8 mouse cellular contexts compared by ENCODE assay signal in the genomic region with DNA sequence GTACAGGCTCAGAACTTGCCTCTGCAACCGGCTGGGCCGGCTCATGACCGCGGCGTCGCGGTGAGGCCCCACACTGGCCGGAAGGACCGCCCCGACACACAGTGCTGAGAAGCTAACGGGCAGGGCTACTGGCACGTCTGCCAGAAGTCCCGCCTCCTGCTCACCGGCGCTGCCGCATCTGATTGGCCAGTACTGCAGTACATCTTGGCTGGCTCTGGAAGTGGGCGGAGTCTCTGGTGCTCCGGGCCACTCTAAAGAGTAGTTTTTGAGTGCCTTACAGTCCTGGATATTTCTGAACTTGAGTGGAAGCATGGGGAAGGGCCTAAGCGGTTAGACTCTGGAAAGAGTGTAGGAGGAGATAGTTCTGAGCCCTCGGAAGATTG. TPM values are rescaled to one million over a fixed set of nuclear protein-coding genes. Genes with fewer than 3 reads are reported as not detected.
DNase-seq lines count a peak whose midpoint lies in the region; ATAC-seq lines count a peak whose summit lies in the region.

No protein-coding gene starts in this region.

- peak overlapping the region; percentile 73 for H3K4me3 ChIP-seq in brown adipose tissue, adult 24 weeks (ENCODE audit: insufficient read depth, low read depth, low read length)
- peak overlapping the region; percentile 80 to 83 for H3K4me3 ChIP-seq in heart, embryonic 14.5 days (ENCODE audit: control insufficient read depth in 1 of 2, insufficient read depth in 1 of 2, low read depth in 1 of 2, low read length in 2 of 2)
- peak overlapping the region; percentile 71 for H3K4me3 ChIP-seq in liver, embryonic 13.5 days (replicated peaks)
- H3K4me3 ChIP-seq in stomach, embryonic 16.5 days (replicated peaks; ENCODE audit: low read length): peak overlapping the region; percentile 75

- peak overlapping the region; percentile 89 for H3K4me2 ChIP-seq in heart, embryonic 14.5 days (ENCODE audit: low read length)
- peak overlapping the region; percentile 91 for H3K4me2 ChIP-seq in liver, embryonic 13.5 days
- H3K4me2 ChIP-seq in stomach, embryonic 16.5 days (ENCODE audit: low read depth, low read length): peak overlapping the region; percentile 75

- H3K9me3 ChIP-seq in heart, embryonic 14.5 days (ENCODE audit: control insufficient read depth, low read length): no peaks in the 10 kb centered on the region
- no peaks in the 10 kb centered on the region for H3K9me3 ChIP-seq in liver, embryonic 13.5 days (replicated peaks)
- no peaks in the 10 kb centered on the region for H3K9me3 ChIP-seq in stomach, embryonic 16.5 days (replicated peaks; ENCODE audit: control insufficient read depth, low read length)

- DNase-seq in CD4-positive, CD25-positive, alpha-beta regulatory T cell, adult 2 months (ENCODE audit: low read depth, low spot score): peak; percentile 98
- peak; percentile 84 for DNase-seq in fat pad, adult 2 months (ENCODE audit: extremely low read depth, low read depth, low spot score)
- peak; percentile 99 for DNase-seq in kidney, postnatal 14 days
- DNase-seq in liver, embryonic 13.5 days: peak; percentile 98
- peak; percentile 95 for DNase-seq in neural tube, embryonic 10.5 days (ENCODE audit: extremely low spot score, low spot score)

- H3K4me1 ChIP-seq in brown adipose tissue, adult 24 weeks (ENCODE audit: control insufficient read depth, insufficient read depth, insufficient read length, low read length): no peaks in the 10 kb centered on the region
- H3K4me1 ChIP-seq in heart, embryonic 14.5 days (ENCODE audit: control insufficient read depth in 2 of 2, insufficient read depth in 2 of 2, low read length in 2 of 2): peaks cover 6 to 19% of the 10 kb centered on the region in 2 experiments
- H3K4me1 ChIP-seq in liver, embryonic 13.5 days (replicated peaks): peaks cover 28% of the 10 kb centered on the region
- H3K4me1 ChIP-seq in stomach, embryonic 16.5 days (ENCODE audit: control insufficient read depth, insufficient read depth, low read length): peaks cover 8% of the 10 kb centered on the region; the same call in 1 of the 2 replicates

- H3K27me3 ChIP-seq in heart, embryonic 14.5 days (ENCODE audit: control insufficient read depth, insufficient read depth, low read length): no peaks in the 10 kb centered on the region
- peaks cover 2% of the 10 kb centered on the region; the same call in 1 of the 2 replicates for H3K27me3 ChIP-seq in liver, embryonic 13.5 days
- no peaks in the 10 kb centered on the region for H3K27me3 ChIP-seq in stomach, embryonic 16.5 days (ENCODE audit: control insufficient read depth, insufficient read depth, low read length)

- H3K36me3 ChIP-seq in heart, embryonic 14.5 days (ENCODE audit: control insufficient read depth, insufficient read depth, low read length): no peaks in the 10 kb centered on the region
- H3K36me3 ChIP-seq in liver, embryonic 13.5 days: no peaks in the 10 kb centered on the region
- H3K36me3 ChIP-seq in stomach, embryonic 16.5 days (ENCODE audit: control insufficient read depth, insufficient read depth, low read length): no peaks in the 10 kb centered on the region

- H3K27ac ChIP-seq in brown adipose tissue, adult 24 weeks (replicated peaks; ENCODE audit: low read depth, low read length): peak overlapping the region; percentile 82
- peak overlapping the region; percentile 88 to 92 for H3K27ac ChIP-seq in heart, embryonic 14.5 days (replicated peaks in 1 of 2; ENCODE audit: control insufficient read depth in 1 of 2, insufficient read depth in 1 of 2, low read depth in 2 of 2, low read length in 2 of 2)
- peak overlapping the region; percentile 79 for H3K27ac ChIP-seq in liver, embryonic 13.5 days
- H3K27ac ChIP-seq in stomach, embryonic 16.5 days (ENCODE audit: low read length): peak overlapping the region; percentile 94

- ATAC-seq in heart, embryonic 14.5 days (ENCODE audit: insufficient number of reproducible peaks, insufficient read depth, low FRiP score, low read depth): peak; percentile 98
- peak; percentile 97 for ATAC-seq in liver, embryonic 13.5 days (ENCODE audit: low read depth)
- peak; percentile 99 for ATAC-seq in stomach, embryonic 16.5 days (ENCODE audit: insufficient read depth, low FRiP score)

- H3K9ac ChIP-seq in heart, embryonic 14.5 days (ENCODE audit: low read length): peak overlapping the region; percentile 93
- peak overlapping the region; percentile 81 for H3K9ac ChIP-seq in liver, embryonic 13.5 days
- peak overlapping the region; percentile 86 for H3K9ac ChIP-seq in stomach, embryonic 16.5 days (ENCODE audit: low read length)

- WGBS in heart, embryonic 14.5 days: under 1% methylated on average over 20 of the region's 20 CpGs
- 0% methylated on average over 20 of the region's 20 CpGs for WGBS in liver, embryonic 13.5 days (ENCODE audit: insufficient replicate concordance)
- under 1% methylated on average over 20 of the region's 20 CpGs for WGBS in stomach, embryonic 16.5 days

RNA-seq across cellular contexts. Expression of a gene that starts 0.7 kb away (rescaled TPM):
- 1.6 and 2.0 TPM in 2 replicates for polyA plus RNA-seq in brown adipose tissue, adult 24 weeks (2012; ENCODE audit: insufficient read depth, insufficient read length, missing spikeins)
- not detected in 2 replicates for polyA plus RNA-seq in heart, embryonic 14.5 days (2014; fragmentation: Nextera tagmentation; extraction: Ambion mirVana)
- 1.3 and 1.8 TPM in 2 replicates for polyA plus RNA-seq in liver, embryonic 13.5 days (2015; fragmentation: Nextera tagmentation; extraction: Ambion mirVana)
- 1.2 TPM in 1 of 2 replicates, not detected in the other for polyA plus RNA-seq in stomach, embryonic 16.5 days (2015; fragmentation: Nextera tagmentation; extraction: Ambion mirVana)

RNA-seq across cellular contexts. Expression of a gene that starts 1.4 kb away (rescaled TPM):
- polyA plus RNA-seq in brown adipose tissue, adult 24 weeks (2012; ENCODE audit: insufficient read depth, insufficient read length, missing spikeins): 18.1 and 22.7 TPM in 2 replicates
- 17.9 and 18.7 TPM in 2 replicates for polyA plus RNA-seq in heart, embryonic 14.5 days (2014; fragmentation: Nextera tagmentation; extraction: Ambion mirVana)
- polyA plus RNA-seq in liver, embryonic 13.5 days (2015; fragmentation: Nextera tagmentation; extraction: Ambion mirVana): 6.4 and 6.6 TPM in 2 replicates
- 12.1 and 14.6 TPM in 2 replicates for polyA plus RNA-seq in stomach, embryonic 16.5 days (2015; fragmentation: Nextera tagmentation; extraction: Ambion mirVana)

RNA-seq across cellular contexts. Expression of a gene that starts 7.7 kb away (rescaled TPM):
- not detected in 2 replicates for polyA plus RNA-seq in brown adipose tissue, adult 24 weeks (2012; ENCODE audit: insufficient read depth, insufficient read length, missing spikeins)
- polyA plus RNA-seq in heart, embryonic 14.5 days (2014; fragmentation: Nextera tagmentation; extraction: Ambion mirVana): 8.1 and 13.0 TPM in 2 replicates
- 6.1 and 8.8 TPM in 2 replicates for polyA plus RNA-seq in liver, embryonic 13.5 days (2015; fragmentation: Nextera tagmentation; extraction: Ambion mirVana)
- 54.0 and 54.3 TPM in 2 replicates for polyA plus RNA-seq in stomach, embryonic 16.5 days (2015; fragmentation: Nextera tagmentation; extraction: Ambion mirVana)

RNA-seq across cellular contexts. Expression of a gene that starts 13.8 kb away (rescaled TPM):
- 34.7 and 38.6 TPM in 2 replicates for polyA plus RNA-seq in brown adipose tissue, adult 24 weeks (2012; ENCODE audit: insufficient read depth, insufficient read length, missing spikeins)
- polyA plus RNA-seq in heart, embryonic 14.5 days (2014; fragmentation: Nextera tagmentation; extraction: Ambion mirVana): 68.9 and 70.6 TPM in 2 replicates
- polyA plus RNA-seq in liver, embryonic 13.5 days (2015; fragmentation: Nextera tagmentation; extraction: Ambion mirVana): 17.2 and 18.9 TPM in 2 replicates
- polyA plus RNA-seq in stomach, embryonic 16.5 days (2015; fragmentation: Nextera tagmentation; extraction: Ambion mirVana): 64.4 and 64.7 TPM in 2 replicates

RNA-seq across cellular contexts. Expression of a gene that starts 30.7 kb away (rescaled TPM):
- 4.5 and 7.3 TPM in 2 replicates for polyA plus RNA-seq in brown adipose tissue, adult 24 weeks (2012; ENCODE audit: insufficient read depth, insufficient read length, missing spikeins)
- polyA plus RNA-seq in heart, embryonic 14.5 days (2014; fragmentation: Nextera tagmentation; extraction: Ambion mirVana): 10.1 and 12.8 TPM in 2 replicates
- polyA plus RNA-seq in liver, embryonic 13.5 days (2015; fragmentation: Nextera tagmentation; extraction: Ambion mirVana): 1.4 and 1.7 TPM in 2 replicates
- 21.4 and 22.6 TPM in 2 replicates for polyA plus RNA-seq in stomach, embryonic 16.5 days (2015; fragmentation: Nextera tagmentation; extraction: Ambion mirVana)

Comparison
In these comparisons a context has a peak if more than half of its experiments do, and no peak if none do; other contexts are left out.
1. Peak in every context shown above with its lines: DNase-seq, ATAC-seq, H3K4me3 ChIP-seq and H3K27ac ChIP-seq.